23 mouse cellular contexts compared by ENCODE assay signal in genomic region chr11:77852195-77852594, GRCm38 (mm10). TPM values are rescaled to one million over a fixed set of nuclear protein-coding genes. Genes with fewer than 3 reads are reported as not detected.
A peak's percentile ranks its signal among the peaks of the same experiment; 100 is the strongest.
DNase-seq lines count a peak whose midpoint lies in the region; ATAC-seq and TF ChIP-seq lines count a peak whose summit lies in the region.
"Had no signal": no experiment of that assay in that cellular context is flagged by ENCODE, and none has a peak within 500 bp of the region (broad histone marks: within the 10 kb centered on the region; RNA-seq: fewer than 3 reads in every experiment).

No protein-coding gene starts in this region.

- no peaks in the 10 kb centered on the region for H3K27me3 ChIP-seq in forebrain, embryonic 14.5 days (replicated peaks; ENCODE audit: control insufficient read depth, insufficient read depth, low read length)
- peaks cover 20% of the 10 kb centered on the region for H3K27me3 ChIP-seq in forebrain, embryonic 12.5 days
- no peaks in the 10 kb centered on the region for H3K27me3 ChIP-seq in hindbrain, postnatal 0 days (ENCODE audit: insufficient read depth, low read length)
- H3K27me3 ChIP-seq: embryonic facial prominence, embryonic 15.5 days had no signal

- intact Hi-C loops in left cerebral cortex, adult 2 months (cut with DNase I) = no loop called here
- intact Hi-C loops in left cerebral cortex, postnatal 14 days (cut with DNase I) = no loop called here
- intact Hi-C loops in heart, postnatal 36 days (cut with DNase I) = no loop called here

- 87% methylated on average over 3 of the region's 3 CpGs for WGBS in forebrain, embryonic 14.5 days
- WGBS in forebrain, embryonic 12.5 days = 68% methylated on average over 3 of the region's 3 CpGs
- WGBS in hindbrain, postnatal 0 days = 56% methylated on average over 3 of the region's 3 CpGs

- ATAC-seq in forebrain, embryonic 14.5 days = no peak
- ATAC-seq in forebrain, embryonic 12.5 days (ENCODE audit: low FRiP score) = no peak
- no peak for ATAC-seq in hindbrain, postnatal 0 days
- ATAC-seq: CD4-positive, CD25-positive, alpha-beta regulatory T cell, adult 4 months; intestine, postnatal 0 days had no signal

- no peak overlapping the region for H3K4me2 ChIP-seq in forebrain, embryonic 14.5 days (ENCODE audit: low read length)
- no peak overlapping the region for H3K4me2 ChIP-seq in forebrain, embryonic 12.5 days
- no peak overlapping the region for H3K4me2 ChIP-seq in hindbrain, postnatal 0 days (ENCODE audit: low read depth, low read length)
- H3K4me2 ChIP-seq: embryonic facial prominence, embryonic 15.5 days; heart, embryonic 11.5 days; liver, embryonic 11.5 days had no signal

- peaks cover 45% of the 10 kb centered on the region for H3K4me1 ChIP-seq in forebrain, embryonic 14.5 days (ENCODE audit: control insufficient read depth, insufficient read depth, low read length)
- H3K4me1 ChIP-seq in forebrain, embryonic 12.5 days = peaks cover 67% of the 10 kb centered on the region
- peaks cover 43% of the 10 kb centered on the region for H3K4me1 ChIP-seq in hindbrain, postnatal 0 days (ENCODE audit: insufficient read depth, low read length)

- no peaks in the 10 kb centered on the region for H3K9me3 ChIP-seq in forebrain, embryonic 14.5 days (replicated peaks; ENCODE audit: control insufficient read depth, low read length)
- H3K9me3 ChIP-seq in forebrain, embryonic 12.5 days = no peaks in the 10 kb centered on the region
- no peaks in the 10 kb centered on the region for H3K9me3 ChIP-seq in hindbrain, postnatal 0 days (ENCODE audit: low read length)
- H3K9me3 ChIP-seq: embryonic facial prominence, embryonic 15.5 days had no signal

- H3K9ac ChIP-seq in forebrain, embryonic 14.5 days (ENCODE audit: low read length) = no peak overlapping the region
- H3K9ac ChIP-seq in forebrain, embryonic 12.5 days = no peak overlapping the region
- no peak overlapping the region for H3K9ac ChIP-seq in hindbrain, postnatal 0 days (replicated peaks; ENCODE audit: low read length)
- H3K9ac ChIP-seq: embryonic facial prominence, embryonic 15.5 days had no signal

- H3K36me3 ChIP-seq in forebrain, embryonic 14.5 days (ENCODE audit: control insufficient read depth, insufficient read depth, low read length) = peaks cover 48% of the 10 kb centered on the region
- peaks cover 42% of the 10 kb centered on the region for H3K36me3 ChIP-seq in forebrain, embryonic 12.5 days (replicated peaks)
- H3K36me3 ChIP-seq in hindbrain, postnatal 0 days (ENCODE audit: insufficient read depth, low read length) = peaks cover 25% of the 10 kb centered on the region

- H3K4me3 ChIP-seq in forebrain, embryonic 14.5 days (ENCODE audit: low read depth, low read length) = no peak overlapping the region
- no peak overlapping the region for H3K4me3 ChIP-seq in forebrain, embryonic 12.5 days (replicated peaks)
- no peak overlapping the region for H3K4me3 ChIP-seq in left cerebral cortex, adult 2 months
- no peak overlapping the region for H3K4me3 ChIP-seq in hindbrain, postnatal 0 days (ENCODE audit: low read length)
- H3K4me3 ChIP-seq: embryonic facial prominence, embryonic 15.5 days had no signal

- no peak for TF ChIP-seq CTCF in left cerebral cortex, adult 2 months (IDR thresholded peaks at IDR 0.05)
- no peak for TF ChIP-seq CTCF in hindbrain, postnatal 0 days (IDR thresholded peaks at IDR 0.05; ENCODE audit: low read depth)

- H3K27ac ChIP-seq in forebrain, embryonic 14.5 days (ENCODE audit: low read depth, low read length) = peak overlapping the region; percentile 4; the same call in 1 of the 2 replicates
- H3K27ac ChIP-seq in forebrain, embryonic 12.5 days = no peak overlapping the region
- peak overlapping the region; percentile 19 for H3K27ac ChIP-seq in left cerebral cortex, adult 2 months
- peak overlapping the region; percentile 90; the same call in 1 of the 2 replicates for H3K27ac ChIP-seq in hindbrain, postnatal 0 days
- H3K27ac ChIP-seq: stomach, postnatal 0 days had no signal

- no peak for DNase-seq in forebrain, embryonic 14.5 days (ENCODE audit: low spot score)
- DNase-seq in left cerebral cortex, adult 2 months (ENCODE audit: extremely low spot score in 1 of 2, low spot score in 2 of 2) = no peak
- DNase-seq in left cerebral cortex, postnatal 14 days (ENCODE audit: low spot score in 2 of 2) = no peak
- DNase-seq in adipocyte (ENCODE audit: low spot score) = peak; percentile 5
- DNase-seq in hindbrain, postnatal 0 days (ENCODE audit: low spot score) = no peak
- no peak for DNase-seq in heart, postnatal 36 days
- DNase-seq in right cerebral cortex, postnatal 14 days = no peak
- DNase-seq: adrenal gland, postnatal 25 days; cerebellum, adult 8-10 months; gastrocnemius, postnatal 10 days; heart, adult 11 months; kidney, postnatal 25 days; lung, adult 2 months; lung, postnatal 14 days; thymus, adult 2 months had no signal

RNA-seq across cellular contexts. Expression of gene Pipox, which starts 41.7 kb away (rescaled TPM):
- polyA plus RNA-seq in forebrain, embryonic 14.5 days (2014; fragmentation: Nextera tagmentation; extraction: Ambion mirVana) = 10.1 and 11.4 TPM in 2 replicates
- 14.5 and 16.5 TPM in 2 replicates for polyA plus RNA-seq in forebrain, embryonic 12.5 days (2016; fragmentation: Nextera tagmentation; extraction: Ambion mirVana)
- total RNA-seq in left cerebral cortex, adult 2 months (2021) = 1 to 10 TPM in 1 of 2 experiments, under 1 TPM in 1; 0.70 to 1.3 TPM
- under 1 TPM; 0.18 to 0.70 TPM for total RNA-seq in left cerebral cortex, postnatal 14 days (2021)
- total RNA-seq in hindbrain, postnatal 0 days (2014; rRNA removed) = 2.8 and 6.8 TPM in 2 replicates
- 4.4 and 4.6 TPM in 2 replicates for polyA plus RNA-seq in hindbrain, postnatal 0 days (2015; fragmentation: Nextera tagmentation; extraction: Ambion mirVana)
- under 1 TPM; 0.53 to 0.89 TPM for total RNA-seq in heart, postnatal 36 days (2021)
- total RNA-seq: common myeloid progenitor, adult 5-6 weeks had no signal
